Mouse (Mus musculus): Measurements from ENCODE around the gene Btbd35f21.
"Not testable (repeated sequence)": the region's sequence is repeated elsewhere in the genome, so short reads cannot be mapped to it uniquely, and the experiment has no call there.

Btbd35f21 gene

GRCm38 (mm10) chrX:32725809-32726208 lies at the start of gene Btbd35f21:
TSS of gene Btbd35f21 (plus strand) at chrX:32726109.
- DNase-seq (ENCODE audit: low read depth in 2 of 2, low spot score in 2 of 2), result not testable (repeated sequence)

Data from CD8-positive naive resting alpha-beta T cell, adult 2 months (primary cell).